ENCODE assay signal across 10 mouse cellular contexts in genomic region chr1:41890714-41891689, GRCm38 (mm10).
A peak's percentile ranks its signal among the peaks of the same experiment; 100 is the strongest.
DNase-seq lines count a peak whose midpoint lies in the region; ATAC-seq and TF ChIP-seq lines count a peak whose summit lies in the region.
"Had no signal": no experiment of that assay in that cellular context is flagged by ENCODE, and none has a peak within 500 bp of the region (broad histone marks: within the 10 kb centered on the region; RNA-seq: fewer than 3 reads in every experiment).

No protein-coding gene starts in this region.

- H3K36me3 ChIP-seq in embryonic facial prominence, embryonic 14.5 days (ENCODE audit: control insufficient read depth, insufficient read depth, low read length) = no peaks in the 10 kb centered on the region
- no peaks in the 10 kb centered on the region for H3K36me3 ChIP-seq in hindbrain, embryonic 14.5 days (replicated peaks; ENCODE audit: control insufficient read depth, insufficient read depth)
- no peaks in the 10 kb centered on the region for H3K36me3 ChIP-seq in liver, postnatal 0 days (replicated peaks; ENCODE audit: insufficient read depth, low read length)
- no peaks in the 10 kb centered on the region for H3K36me3 ChIP-seq in heart, embryonic 12.5 days
- H3K36me3 ChIP-seq: liver, embryonic 13.5 days had no signal

- 0 out of 2 replicates have a peak overlapping the region, but pooled peaks have one; percentile 20 for H3K9ac ChIP-seq in embryonic facial prominence, embryonic 14.5 days (ENCODE audit: low read depth, low read length)
- H3K9ac ChIP-seq in hindbrain, embryonic 14.5 days = peak overlapping the region; percentile 25; the same call in 1 of the 2 replicates
- H3K9ac ChIP-seq in liver, postnatal 0 days (replicated peaks) = no peak overlapping the region
- no peak overlapping the region for H3K9ac ChIP-seq in heart, embryonic 12.5 days
- H3K9ac ChIP-seq: liver, embryonic 13.5 days had no signal

- H3K9me3 ChIP-seq in embryonic facial prominence, embryonic 14.5 days (ENCODE audit: control insufficient read depth, low read length) = no peaks in the 10 kb centered on the region
- H3K9me3 ChIP-seq in hindbrain, embryonic 14.5 days (ENCODE audit: control insufficient read depth, low read length) = no peaks in the 10 kb centered on the region
- no peaks in the 10 kb centered on the region for H3K9me3 ChIP-seq in liver, postnatal 0 days (ENCODE audit: low read length)
- H3K9me3 ChIP-seq in heart, embryonic 12.5 days (replicated peaks) = no peaks in the 10 kb centered on the region
- H3K9me3 ChIP-seq: liver, embryonic 13.5 days had no signal

- no peak for TF ChIP-seq CTCF in liver, postnatal 0 days (IDR thresholded peaks at IDR 0.05; ENCODE audit: low read depth)

- no peak for ATAC-seq in embryonic facial prominence, embryonic 14.5 days (ENCODE audit: low read depth)
- ATAC-seq in hindbrain, embryonic 14.5 days (ENCODE audit: low FRiP score) = peak; percentile 32; the same call in 1 of the 2 replicates
- ATAC-seq in liver, postnatal 0 days = no peak
- ATAC-seq in heart, embryonic 12.5 days (ENCODE audit: insufficient number of reproducible peaks, low FRiP score) = no peak

- H3K4me1 ChIP-seq in embryonic facial prominence, embryonic 14.5 days (ENCODE audit: control insufficient read depth, insufficient read depth, low read length) = peaks cover 26% of the 10 kb centered on the region
- peaks cover 35% of the 10 kb centered on the region for H3K4me1 ChIP-seq in hindbrain, embryonic 14.5 days (replicated peaks; ENCODE audit: control insufficient read depth, insufficient read depth, low read length)
- no peaks in the 10 kb centered on the region for H3K4me1 ChIP-seq in liver, postnatal 0 days (ENCODE audit: insufficient read depth)
- H3K4me1 ChIP-seq in heart, embryonic 12.5 days (replicated peaks) = 0 out of 2 replicates have a peak, but pooled peaks cover 3% of the 10 kb centered on the region
- H3K4me1 ChIP-seq: liver, embryonic 13.5 days had no signal

- H3K4me3 ChIP-seq in embryonic facial prominence, embryonic 14.5 days (ENCODE audit: low read depth, low read length) = no peak overlapping the region
- no peak overlapping the region for H3K4me3 ChIP-seq in hindbrain, embryonic 14.5 days (replicated peaks; ENCODE audit: low read length)
- no peak overlapping the region for H3K4me3 ChIP-seq in liver, postnatal 0 days (ENCODE audit: low read depth, low read length)
- H3K4me3 ChIP-seq in heart, embryonic 12.5 days = no peak overlapping the region
- H3K4me3 ChIP-seq: liver, embryonic 13.5 days had no signal

- H3K27me3 ChIP-seq in embryonic facial prominence, embryonic 14.5 days (replicated peaks; ENCODE audit: control insufficient read depth, insufficient read depth, low read length) = no peaks in the 10 kb centered on the region
- H3K27me3 ChIP-seq in hindbrain, embryonic 14.5 days (ENCODE audit: control insufficient read depth, insufficient read depth, low read length) = no peaks in the 10 kb centered on the region; the same call in 1 of the 2 replicates
- no peaks in the 10 kb centered on the region for H3K27me3 ChIP-seq in liver, postnatal 0 days (ENCODE audit: insufficient read depth, low read length)
- H3K27me3 ChIP-seq in heart, embryonic 12.5 days (replicated peaks) = no peaks in the 10 kb centered on the region
- H3K27me3 ChIP-seq: liver, embryonic 13.5 days had no signal

- no peak for TF ChIP-seq EP300 in liver, postnatal 0 days (IDR thresholded peaks at IDR 0.05; ENCODE audit: low read depth)

- H3K27ac ChIP-seq in embryonic facial prominence, embryonic 14.5 days (replicated peaks; ENCODE audit: low read depth, low read length) = peak overlapping the region; percentile 45
- H3K27ac ChIP-seq in hindbrain, embryonic 14.5 days = no peak overlapping the region
- no peak overlapping the region for H3K27ac ChIP-seq in liver, postnatal 0 days (ENCODE audit: low read depth)
- H3K27ac ChIP-seq in heart, embryonic 12.5 days (ENCODE audit: poor library complexity, severe bottlenecking) = no peak overlapping the region
- H3K27ac ChIP-seq: liver, embryonic 13.5 days had no signal

- WGBS in embryonic facial prominence, embryonic 14.5 days = 42% methylated on average over 20 of the region's 20 CpGs
- 17% methylated on average over 20 of the region's 20 CpGs for WGBS in hindbrain, embryonic 14.5 days
- WGBS in liver, postnatal 0 days (ENCODE audit: insufficient replicate concordance) = 73% methylated on average over 20 of the region's 20 CpGs
- 76% methylated on average over 20 of the region's 20 CpGs for WGBS in heart, embryonic 12.5 days

- H3K4me2 ChIP-seq in embryonic facial prominence, embryonic 14.5 days (ENCODE audit: low read depth, low read length) = peak overlapping the region; percentile 29
- H3K4me2 ChIP-seq in hindbrain, embryonic 14.5 days (replicated peaks) = peak overlapping the region; percentile 41
- H3K4me2 ChIP-seq in liver, postnatal 0 days (ENCODE audit: low read depth, low read length) = no peak overlapping the region
- H3K4me2 ChIP-seq in heart, embryonic 12.5 days = no peak overlapping the region
- H3K4me2 ChIP-seq: liver, embryonic 13.5 days had no signal

- peak; percentile 64 for DNase-seq in embryo, embryonic 10 days (ENCODE audit: low spot score)
- peak; percentile 30 for DNase-seq in embryonic facial prominence, embryonic 14.5 days (ENCODE audit: low spot score)
- DNase-seq in hindbrain, embryonic 14.5 days (ENCODE audit: low spot score) = peak; percentile 42
- DNase-seq in neural tube, embryonic 10.5 days (ENCODE audit: extremely low spot score, low spot score) = peak; percentile 40
- DNase-seq in liver, postnatal 0 days = no peak
- no peak for DNase-seq in adrenal gland, adult (ENCODE audit: inconsistent age in 2 of 2, low spot score in 1 of 2)
- no peak for DNase-seq in adrenal gland, postnatal 36 days
- DNase-seq: kidney, adult 8-10 months; liver, embryonic 13.5 days had no signal

Comparison
In these comparisons a context has a peak if more than half of its experiments do, and no peak if none do; other contexts are left out.
1. DNase-seq: peak in embryo, embryonic 10 days (single experiment), embryonic facial prominence, embryonic 14.5 days (single experiment), hindbrain, embryonic 14.5 days (single experiment) and neural tube, embryonic 10.5 days (single experiment); none in liver, postnatal 0 days (single experiment), adrenal gland, adult (0 of 2) and adrenal gland, postnatal 36 days (0 of 2).
2. H3K4me2 ChIP-seq: peak in embryonic facial prominence, embryonic 14.5 days (single experiment) and hindbrain, embryonic 14.5 days (single experiment); none in liver, postnatal 0 days (single experiment) and heart, embryonic 12.5 days (single experiment).
3. H3K9ac ChIP-seq: peak in embryonic facial prominence, embryonic 14.5 days (single experiment) and hindbrain, embryonic 14.5 days (single experiment); none in liver, postnatal 0 days (single experiment) and heart, embryonic 12.5 days (single experiment).